Mouse (Mus musculus): ENCODE measurements around the gene Fbxl22.

- TF ChIP-seq POLR2A (IDR thresholded peaks at IDR 0.05; ENCODE audit: low read depth, low read length) (no peak), CTCF (IDR thresholded peaks at IDR 0.05; ENCODE audit: extremely low read depth, insufficient read depth, insufficient read length, insufficient replicate concordance) (no peak)
Observed at GRCm38 (mm10) chr9:66506011-66506410, 8.4 kb downstream of the Fbxl22 start.

All from spleen, adult 2 months (tissue).